ENCODE assay signal across 15 mouse cellular contexts in genomic region chr2:75670446-75671336, GRCm38 (mm10). TPM values are rescaled to one million over a fixed set of nuclear protein-coding genes. Genes with fewer than 3 reads are reported as not detected.
DNase-seq lines count a peak whose midpoint lies in the region; ATAC-seq and TF ChIP-seq lines count a peak whose summit lies in the region.
"Had no signal": no experiment of that assay in that cellular context is flagged by ENCODE, and none has a peak within 500 bp of the region (broad histone marks: within the 10 kb centered on the region; RNA-seq: fewer than 3 reads in every experiment).

No protein-coding gene starts in this region.

- H3K79me2 ChIP-seq in liver, adult 2 months (ENCODE audit: control insufficient read depth, insufficient read depth, low read length): no peaks in the 10 kb centered on the region

- H3K36me3 ChIP-seq in forebrain, embryonic 16.5 days (ENCODE audit: control insufficient read depth, insufficient read depth): no peaks in the 10 kb centered on the region
- peaks cover 3% of the 10 kb centered on the region; the same call in 1 of the 2 replicates for H3K36me3 ChIP-seq in forebrain, embryonic 12.5 days (replicated peaks)
- H3K36me3 ChIP-seq in liver, adult 2 months (ENCODE audit: control insufficient read depth, insufficient read depth, low read length): peaks cover 6% of the 10 kb centered on the region

- H3K4me1 ChIP-seq in forebrain, embryonic 16.5 days (replicated peaks; ENCODE audit: control insufficient read depth, insufficient read depth, low read length): no peaks in the 10 kb centered on the region
- H3K4me1 ChIP-seq in forebrain, embryonic 12.5 days: no peaks in the 10 kb centered on the region
- H3K4me1 ChIP-seq in liver, adult 2 months (ENCODE audit: control insufficient read depth, insufficient read depth, low read length): no peaks in the 10 kb centered on the region
- H3K4me1 ChIP-seq: forebrain, embryonic 13.5 days; limb, embryonic 13.5 days had no signal

- no peak overlapping the region for H3K9ac ChIP-seq in forebrain, embryonic 16.5 days (replicated peaks; ENCODE audit: low read depth, low read length)
- H3K9ac ChIP-seq in forebrain, embryonic 12.5 days: no peak overlapping the region
- H3K9ac ChIP-seq in liver, adult 2 months (ENCODE audit: low read depth, low read length): no peak overlapping the region
- H3K9ac ChIP-seq: forebrain, embryonic 13.5 days; limb, embryonic 13.5 days had no signal

- H3K27ac ChIP-seq in forebrain, embryonic 16.5 days (ENCODE audit: low read length): no peak overlapping the region
- H3K27ac ChIP-seq in forebrain, embryonic 12.5 days: no peak overlapping the region
- no peak overlapping the region for H3K27ac ChIP-seq in liver, adult 2 months (replicated peaks; ENCODE audit: insufficient read depth, low read depth, low read length)
- no peak overlapping the region for H3K27ac ChIP-seq in left cerebral cortex, adult 2 months
- H3K27ac ChIP-seq: limb, embryonic 13.5 days had no signal

- no peak for TF ChIP-seq POLR2A in liver, adult 2 months (IDR thresholded peaks at IDR 0.05; ENCODE audit: extremely low read depth, insufficient read depth, low read length)

- H3K4me2 ChIP-seq in forebrain, embryonic 16.5 days (ENCODE audit: low read length): no peak overlapping the region
- H3K4me2 ChIP-seq in forebrain, embryonic 12.5 days: no peak overlapping the region
- H3K4me2 ChIP-seq: forebrain, embryonic 13.5 days; limb, embryonic 13.5 days had no signal

- DNase-seq in liver, adult 2 months (ENCODE audit: extremely low read depth, low read depth, low spot score): peak; percentile 38
- no peak for DNase-seq in liver
- peak; percentile 26 for DNase-seq in mesoderm, embryonic 11.5 days (ENCODE audit: low read depth, low spot score)
- DNase-seq in frontal cortex, postnatal 25 days (ENCODE audit: low spot score in 2 of 2): no peak
- no peak for DNase-seq in left cerebral cortex, adult 2 months (ENCODE audit: extremely low spot score in 1 of 2, low spot score in 2 of 2)
- DNase-seq: adrenal gland, postnatal 36 days; gastrocnemius, postnatal 14 days; kidney, adult 9 months had no signal

- intact Hi-C loops in left cerebral cortex, adult 2 months (cut with DNase I): no loop called here

- no peak overlapping the region for H3K4me3 ChIP-seq in forebrain, embryonic 16.5 days (replicated peaks; ENCODE audit: low read length)
- no peak overlapping the region for H3K4me3 ChIP-seq in forebrain, embryonic 12.5 days (replicated peaks)
- no peak overlapping the region for H3K4me3 ChIP-seq in liver, adult 2 months (ENCODE audit: insufficient read depth, low read depth, low read length)
- H3K4me3 ChIP-seq in left cerebral cortex, adult 2 months: no peak overlapping the region
- H3K4me3 ChIP-seq: forebrain, embryonic 13.5 days; limb, embryonic 13.5 days; megakaryocyte, embryonic 14.5 days had no signal

- TF ChIP-seq CTCF in liver, adult 2 months (IDR thresholded peaks at IDR 0.05; ENCODE audit: low read depth, low read length): no peak
- no peak; the same call in 1 of the 2 replicates for TF ChIP-seq CTCF in left cerebral cortex, adult 2 months (IDR thresholded peaks at IDR 0.05)

- no peaks in the 10 kb centered on the region for H3K27me3 ChIP-seq in forebrain, embryonic 16.5 days (replicated peaks; ENCODE audit: control insufficient read depth, insufficient read depth, low read length)
- H3K27me3 ChIP-seq in forebrain, embryonic 12.5 days: no peaks in the 10 kb centered on the region
- H3K27me3 ChIP-seq in liver, adult 2 months (ENCODE audit: control insufficient read depth, insufficient read depth, low read length): no peaks in the 10 kb centered on the region
- H3K27me3 ChIP-seq: forebrain, embryonic 13.5 days; limb, embryonic 13.5 days; megakaryocyte, embryonic 14.5 days had no signal

- 82% methylated on average over 6 of the region's 6 CpGs for whole genome bisulfite sequencing in forebrain, embryonic 16.5 days
- 82% methylated on average over 6 of the region's 6 CpGs for WGBS in forebrain, embryonic 12.5 days
- 81% methylated on average over 6 of the region's 6 CpGs for WGBS in liver, adult 2 months

- ATAC-seq in forebrain, embryonic 16.5 days: 0 out of 2 replicates have a peak, but pooled peaks have one; percentile 16
- ATAC-seq in forebrain, embryonic 12.5 days (ENCODE audit: low FRiP score): no peak
- ATAC-seq in common myeloid progenitor, adult 5-6 weeks (replicated peaks; ENCODE audit: low read depth, poor library complexity, severe bottlenecking): 0 out of 2 replicates have a peak, but pooled peaks have one; percentile 23
- ATAC-seq: CD4-positive, CD25-positive, alpha-beta regulatory T cell, adult 4 months had no signal

- no peaks in the 10 kb centered on the region for H3K9me3 ChIP-seq in forebrain, embryonic 16.5 days (ENCODE audit: control insufficient read depth, low read length)
- H3K9me3 ChIP-seq in forebrain, embryonic 12.5 days: no peaks in the 10 kb centered on the region
- H3K9me3 ChIP-seq: forebrain, embryonic 13.5 days; limb, embryonic 13.5 days; megakaryocyte, embryonic 14.5 days had no signal

RNA-seq across cellular contexts. Expression of gene Hnrnpa3, which starts 11.6 kb away (rescaled TPM):
- 266 TPM in 2 replicates for polyA plus RNA-seq in forebrain, embryonic 16.5 days (2015; fragmentation: Nextera tagmentation; extraction: Ambion mirVana)
- 448 and 488 TPM in 2 replicates for polyA plus RNA-seq in forebrain, embryonic 12.5 days (2016; fragmentation: Nextera tagmentation; extraction: Ambion mirVana)
- total RNA-seq in liver, adult 2 months (2014; rRNA removed): 44.2 and 45.5 TPM in 2 replicates
- 13.9 and 14.1 TPM in 2 replicates for polyA plus RNA-seq in liver, adult 2 months (2012; rRNA removed)
- total RNA-seq in common myeloid progenitor, adult 5-6 weeks (2017): 329 and 360 TPM in 2 replicates
- 100 to 1,000 TPM; 282 to 308 TPM for total RNA-seq in left cerebral cortex, adult 2 months (2021)

RNA-seq across cellular contexts. Expression of gene Nfe2l2, which starts 33.8 kb away (rescaled TPM):
- 12.7 and 16.1 TPM in 2 replicates for polyA plus RNA-seq in forebrain, embryonic 16.5 days (2015; fragmentation: Nextera tagmentation; extraction: Ambion mirVana)
- 18.6 and 20.4 TPM in 2 replicates for polyA plus RNA-seq in forebrain, embryonic 12.5 days (2016; fragmentation: Nextera tagmentation; extraction: Ambion mirVana)
- 29.5 and 34.1 TPM in 2 replicates for total RNA-seq in liver, adult 2 months (2014; rRNA removed)
- 35.9 and 40.1 TPM in 2 replicates for polyA plus RNA-seq in liver, adult 2 months (2012; rRNA removed)
- 78.6 and 81.7 TPM in 2 replicates for total RNA-seq in common myeloid progenitor, adult 5-6 weeks (2017)
- 10 to 100 TPM; 11.3 to 13.1 TPM for total RNA-seq in left cerebral cortex, adult 2 months (2021)

Comparison
In these comparisons a context has a peak if more than half of its experiments do, and no peak if none do; other contexts are left out.
1. DNase-seq: peak in liver, adult 2 months (single experiment) and mesoderm, embryonic 11.5 days (single experiment); none in liver (single experiment), frontal cortex, postnatal 25 days (0 of 2) and left cerebral cortex, adult 2 months (0 of 2).